Mouse (Mus musculus): ENCODE measurements around the gene Ccdc9. TPM values are rescaled to one million over a fixed set of nuclear protein-coding genes. Genes with fewer than 3 reads are reported as not detected.
A peak's percentile ranks its signal among the peaks of the same experiment; 100 is the strongest.

The Ccdc9 gene
- total and polyA plus RNA-seq, 3 experiments: 63.6 to 97.1 TPM; not detected in 1

DNA sequence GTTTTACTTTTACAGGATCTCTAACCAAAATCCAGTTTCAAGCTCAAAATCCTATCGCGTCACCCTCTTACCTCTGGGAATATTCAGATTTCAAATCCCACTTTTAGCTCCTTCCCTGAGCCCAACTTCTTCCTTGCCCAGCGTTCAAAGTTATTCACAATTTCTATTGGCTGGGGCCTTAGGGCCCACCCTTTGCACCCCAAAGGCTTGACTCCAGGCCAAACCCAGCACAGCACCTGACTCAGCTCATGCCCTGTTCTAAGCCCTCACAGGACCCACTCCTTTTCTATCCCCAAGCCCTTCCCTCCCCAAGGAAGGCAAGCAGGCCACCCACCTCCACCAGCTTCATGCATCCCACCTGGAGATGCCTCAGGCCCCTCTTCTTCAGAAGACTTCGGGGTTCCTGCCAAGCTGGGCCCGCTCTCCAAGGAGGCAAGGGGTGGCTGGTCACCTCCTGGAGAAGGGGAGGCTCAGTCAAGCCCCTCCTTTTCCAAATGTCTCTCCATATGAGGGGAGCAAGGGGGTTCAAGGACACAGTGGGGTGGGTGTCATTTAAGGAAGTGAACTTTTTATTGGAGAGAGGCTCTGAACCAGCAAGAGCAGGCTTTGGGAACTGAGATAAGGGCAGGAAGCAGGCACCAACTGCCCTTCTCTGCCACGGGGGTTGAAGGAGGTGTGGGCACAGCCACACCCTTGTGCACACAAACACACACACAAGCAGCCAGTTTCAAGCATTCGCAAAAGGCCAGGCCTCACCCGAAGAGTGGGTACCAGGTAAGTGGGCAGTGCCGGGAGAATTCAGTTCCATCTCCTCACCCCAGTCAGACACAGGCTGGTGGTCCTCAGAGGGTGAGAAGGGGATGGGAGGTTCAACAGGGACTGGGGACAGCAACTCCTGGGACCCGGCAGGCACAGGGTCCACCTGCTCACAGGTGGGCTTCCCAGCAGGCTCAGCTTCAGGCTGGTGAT, 11.4 kb downstream of the Ccdc9 start (continued):
- TF ChIP-seq USF2 (IDR thresholded peaks at IDR 0.05; ENCODE audit: borderline replicate concordance in 1 of 2, insufficient read depth in 1 of 2, low read depth in 1 of 2, low read length in 2 of 2): no peak
- TF ChIP-seq MAFK (IDR thresholded peaks at IDR 0.05; ENCODE audit: borderline replicate concordance, low read depth, low read length): 0 out of 2 replicates have a peak, but pooled peaks have one; percentile 28
- peak; percentile 86 for TF ChIP-seq ETS1 (IDR thresholded peaks at IDR 0.05; ENCODE audit: low read depth, low read length)
- peak; percentile 56; the same call in 1 of the 2 replicates for TF ChIP-seq RCOR1 (IDR thresholded peaks at IDR 0.05; ENCODE audit: low read depth, low read length)
- no peak for TF ChIP-seq ZNF384 (IDR thresholded peaks at IDR 0.05; ENCODE audit: low read depth, low read length)
- peak; percentile 41; the same call in 1 of the 2 replicates for TF ChIP-seq NELFE (IDR thresholded peaks at IDR 0.05; ENCODE audit: low read depth, low read length)
- TF ChIP-seq SIN3A (IDR thresholded peaks at IDR 0.05; ENCODE audit: low read length): peak; percentile 92
- TF ChIP-seq BHLHE40 (IDR thresholded peaks at IDR 0.05; ENCODE audit: borderline replicate concordance, low read depth, low read length): peak; percentile 52
- no peak for TF ChIP-seq ZKSCAN1 (IDR thresholded peaks at IDR 0.05; ENCODE audit: low read depth, low read length)
- peak; percentile 43; the same call in 1 of the 2 replicates for TF ChIP-seq USF1 (IDR thresholded peaks at IDR 0.05; ENCODE audit: low read depth, low read length)
- peak; percentile 55; the same call in 1 of the 2 replicates for TF ChIP-seq TBP (IDR thresholded peaks at IDR 0.05; ENCODE audit: low read depth, low read length)
- peak; percentile 45 to 53; a peak in 3 of 4 replicates for TF ChIP-seq POLR2A (IDR thresholded peaks at IDR 0.05; ENCODE audit: control insufficient read depth in 1 of 2, insufficient read depth in 1 of 2, low read depth in 1 of 2, low read length in 2 of 2, poor library complexity in 1 of 2)
- TF ChIP-seq RAD21 (IDR thresholded peaks at IDR 0.05; ENCODE audit: low read depth, low read length): no peak
- no peak for TF ChIP-seq ZC3H11A (IDR thresholded peaks at IDR 0.05; ENCODE audit: low read depth, low read length)
- TF ChIP-seq CTCF (IDR thresholded peaks at IDR 0.05 in 2 of 3, conservative IDR thresholded peaks at IDR 0.05 in 1 of 3; ENCODE audit: control insufficient read depth in 1 of 3, insufficient read depth in 1 of 3, low read depth in 2 of 3, low read length in 3 of 3, poor library complexity in 1 of 3, severe bottlenecking in 1 of 3): no peak

DNA sequence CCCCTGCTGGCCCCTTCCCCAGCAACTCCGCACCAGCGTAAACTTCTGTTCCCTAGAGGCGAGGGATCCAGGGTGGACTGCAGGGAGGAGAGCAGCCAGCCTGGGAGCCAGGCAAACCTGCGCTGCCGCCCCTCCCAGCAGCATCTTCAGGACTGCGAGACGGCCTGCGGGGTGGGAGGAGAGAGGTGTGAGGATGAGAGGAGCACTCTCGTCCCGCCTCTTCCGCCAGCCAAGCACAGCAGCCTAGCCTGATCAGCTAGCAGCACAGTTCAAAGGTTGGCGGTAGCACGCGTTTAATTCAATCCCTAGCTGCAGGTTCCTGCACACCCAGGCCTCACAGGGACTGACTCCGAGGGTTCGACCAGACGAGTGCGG, 12.8 kb downstream of the Ccdc9 start:
- peaks cover 0 to 13% of the 10 kb centered on the region in 2 experiments; a peak in 2 of 4 replicates for H3K36me3 ChIP-seq (ENCODE audit: control insufficient read depth in 1 of 2, insufficient read depth in 2 of 2, low read length in 2 of 2)
- peak overlapping the region; percentile 97 for H3K9ac ChIP-seq (ENCODE audit: control insufficient read depth, low read depth, low read length, poor library complexity, severe bottlenecking)
- H3K4me3 ChIP-seq (ENCODE audit: control insufficient read depth in 1 of 2, insufficient read depth in 1 of 2, low read depth in 2 of 2, low read length in 2 of 2): peak overlapping the region; percentile 81 to 88
- H3K4me1 ChIP-seq (ENCODE audit: control insufficient read depth in 1 of 2, insufficient read depth in 2 of 2, low read length in 2 of 2): peaks cover 3 to 23% of the 10 kb centered on the region in 2 experiments; a peak in 3 of 4 replicates
- H3K27ac ChIP-seq (ENCODE audit: control insufficient read depth, low read depth, low read length): peak overlapping the region; percentile 99
- H3K9me3 ChIP-seq (replicated peaks; ENCODE audit: insufficient read depth, low read length): no peaks in the 10 kb centered on the region
- peaks cover 35% of the 10 kb centered on the region for H3K79me2 ChIP-seq (ENCODE audit: control insufficient read depth, insufficient read depth, low read length, poor library complexity)
- no peaks in the 10 kb centered on the region for H3K27me3 ChIP-seq (ENCODE audit: control insufficient read depth in 1 of 2, insufficient read depth in 2 of 2, low read length in 2 of 2)
- peak; percentile 93 for DNase-seq (ENCODE audit: low read depth, low spot score)
- TF ChIP-seq SIN3A (IDR thresholded peaks at IDR 0.05; ENCODE audit: low read length) (peak; percentile 58; the same call in 1 of the 2 replicates), ZC3H11A (IDR thresholded peaks at IDR 0.05; ENCODE audit: low read depth, low read length) (no peak), GATA1 (IDR thresholded peaks at IDR 0.05; ENCODE audit: low read depth, low read length) (no peak), MEF2A (IDR thresholded peaks at IDR 0.05; ENCODE audit: extremely low read depth, insufficient replicate concordance, low read depth, low read length, poor library complexity, severe bottlenecking) (no peak), ZNF384 (IDR thresholded peaks at IDR 0.05; ENCODE audit: low read depth, low read length) (no peak), POLR2AphosphoS5 (IDR thresholded peaks at IDR 0.05; ENCODE audit: borderline replicate concordance, low read depth, low read length) (0 out of 2 replicates have a peak, but pooled peaks have one; percentile 81), RCOR1 (IDR thresholded peaks at IDR 0.05; ENCODE audit: low read depth, low read length) (no peak), CHD1 (IDR thresholded peaks at IDR 0.05; ENCODE audit: low read depth, low read length) (0 out of 2 replicates have a peak, but pooled peaks have one; percentile 10), TCF12 (IDR thresholded peaks at IDR 0.05; ENCODE audit: low read depth, low read length) (peak; percentile 34; the same call in 1 of the 2 replicates), GABPA (IDR thresholded peaks at IDR 0.05; ENCODE audit: low read depth, low read length) (no peak), RAD21 (IDR thresholded peaks at IDR 0.05; ENCODE audit: low read depth, low read length) (no peak), MAZ (IDR thresholded peaks at IDR 0.05; ENCODE audit: low read depth, low read length) (peak; percentile 37; the same call in 1 of the 2 replicates), ELF1 (IDR thresholded peaks at IDR 0.05; ENCODE audit: low read depth, low read length) (no peak), ZMIZ1 (IDR thresholded peaks at IDR 0.05; ENCODE audit: low read depth, low read length) (peak; percentile 85), MYC (IDR thresholded peaks at IDR 0.05; ENCODE audit: low read depth, low read length) (0 out of 2 replicates have a peak, but pooled peaks have one; percentile 46), SMC3 (IDR thresholded peaks at IDR 0.05; ENCODE audit: low read depth, low read length) (no peak), POLR2AphosphoS2 (IDR thresholded peaks at IDR 0.05; ENCODE audit: low read length) (peak; percentile 19), CTCF (IDR thresholded peaks at IDR 0.05 in 2 of 3, conservative IDR thresholded peaks at IDR 0.05 in 1 of 3; ENCODE audit: control insufficient read depth in 1 of 3, insufficient read depth in 1 of 3, low read depth in 2 of 3, low read length in 3 of 3, poor library complexity in 1 of 3, severe bottlenecking in 1 of 3) (no peak), HCFC1 (IDR thresholded peaks at IDR 0.05; ENCODE audit: low read depth, low read length) (peak; percentile 64), CHD2 (IDR thresholded peaks at IDR 0.05; ENCODE audit: low read length) (no peak), EP300 (IDR thresholded peaks at IDR 0.05; ENCODE audit: low read depth in 1 of 2, low read length in 2 of 2) (no peak)
